Mouse (Mus musculus) embryo, embryonic 9.5 days (tissue): Measurements from ENCODE around the gene Dhx57.
"Not testable (repeated sequence)": the region's sequence is repeated elsewhere in the genome, so short reads cannot be mapped to it uniquely, and the experiment has no call there.

Source experiments
- DNase-seq: peaks from one replicate; pipeline ENCODE4 v3.0.0-alpha.2; 2017; ENCODE audit errors: extremely low spot score

Gene Dhx57

DNA sequence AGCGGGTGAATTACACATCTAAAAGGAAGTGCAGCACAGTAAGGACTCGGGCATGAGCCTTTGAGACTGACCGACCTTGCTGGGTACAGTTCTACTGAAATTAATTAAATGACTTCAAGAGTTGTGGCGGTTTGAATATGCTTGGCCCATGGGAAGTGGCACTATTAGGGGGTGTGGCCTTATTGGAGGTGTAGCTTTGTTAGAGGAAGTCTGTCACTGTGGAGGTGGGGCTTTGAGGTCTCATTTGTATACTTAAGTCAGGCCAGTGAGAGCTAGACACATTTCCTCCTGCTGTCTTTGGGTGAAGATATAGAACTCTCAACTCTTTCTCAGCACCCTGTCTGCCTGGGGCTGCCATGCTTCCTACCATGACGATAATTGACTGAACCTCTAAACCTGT is 35.9 kb downstream of the Dhx57 start:
- no peak for DNase-seq

DNA sequence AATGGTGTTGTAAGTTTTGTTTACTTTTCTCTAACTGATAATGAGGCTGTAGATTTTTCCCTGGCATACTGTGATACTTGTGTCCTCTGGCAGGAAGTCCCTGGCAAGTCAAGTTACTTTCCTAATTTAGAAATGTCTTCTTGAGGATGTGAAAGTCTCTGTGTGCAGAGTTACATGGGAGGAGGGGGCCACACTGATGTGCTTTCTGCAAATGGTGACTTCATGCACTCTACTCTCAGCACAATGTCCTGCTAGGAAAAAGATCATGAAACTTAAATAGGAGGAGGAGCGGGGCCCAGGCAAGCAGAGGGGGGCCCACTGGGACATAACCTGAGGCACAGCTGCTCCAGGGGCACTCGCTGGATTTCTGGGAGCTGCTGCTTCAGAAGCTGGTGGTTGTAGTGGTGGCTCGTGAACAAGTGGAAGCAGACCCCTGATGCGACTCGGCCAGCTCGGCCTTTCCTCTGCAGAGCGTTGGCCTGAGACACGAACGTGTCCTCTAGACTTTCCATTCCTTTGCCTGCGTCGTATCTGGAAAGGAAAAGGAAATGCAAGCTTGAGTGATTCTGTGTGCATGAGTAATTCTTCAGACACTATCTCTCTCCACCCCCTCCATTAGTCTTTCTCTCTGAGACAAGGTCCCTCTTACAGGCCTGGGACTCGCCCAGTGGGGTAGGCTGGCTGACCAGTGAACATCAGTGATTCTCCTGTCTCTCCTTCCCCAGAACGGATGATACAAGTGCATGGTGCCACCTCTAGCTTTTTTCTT is 37.3 kb downstream of the Dhx57 start:
- no peak for DNase-seq

DNA sequence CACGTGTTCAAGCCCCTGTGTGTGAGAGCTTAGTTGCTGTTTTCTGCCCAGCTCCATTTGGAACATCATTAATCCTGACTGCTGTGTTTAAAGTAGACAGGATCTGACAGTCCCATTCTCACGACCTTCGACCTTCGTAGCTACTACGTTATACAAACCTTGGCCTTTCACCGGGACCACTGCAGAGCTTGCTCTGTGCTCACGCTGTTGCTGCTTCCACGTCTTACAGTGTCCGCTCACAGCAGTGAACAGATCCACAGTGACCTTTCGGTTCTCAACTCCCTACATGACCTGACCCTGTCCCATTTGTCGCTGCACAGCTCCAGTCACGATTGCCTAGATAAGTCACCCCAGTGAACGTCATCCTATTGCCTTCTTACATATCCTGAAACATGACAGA is 47.2 kb downstream of the Dhx57 start:
- DNase-seq: peak; percentile 31

DNA sequence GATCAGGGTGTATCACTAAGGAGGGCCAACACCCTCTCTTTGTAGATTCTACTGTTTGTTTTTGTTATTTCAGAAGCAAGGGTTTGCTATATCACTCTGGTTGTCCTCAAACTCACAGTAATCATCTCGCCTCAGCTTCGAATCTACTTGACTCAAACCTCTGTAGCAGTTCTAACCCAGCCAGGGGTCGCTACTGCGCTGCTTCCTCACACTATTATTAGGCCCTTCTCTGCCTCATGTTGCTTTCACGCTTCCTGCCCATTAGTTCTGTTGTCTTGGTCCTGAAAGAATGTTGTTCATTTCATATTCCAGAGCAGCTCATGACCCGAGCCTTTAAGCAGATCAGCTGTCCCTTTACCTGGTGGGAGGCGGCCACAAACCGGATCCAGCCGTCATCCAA is 48.7 kb downstream of the Dhx57 start:
- no peak for DNase-seq

DNA sequence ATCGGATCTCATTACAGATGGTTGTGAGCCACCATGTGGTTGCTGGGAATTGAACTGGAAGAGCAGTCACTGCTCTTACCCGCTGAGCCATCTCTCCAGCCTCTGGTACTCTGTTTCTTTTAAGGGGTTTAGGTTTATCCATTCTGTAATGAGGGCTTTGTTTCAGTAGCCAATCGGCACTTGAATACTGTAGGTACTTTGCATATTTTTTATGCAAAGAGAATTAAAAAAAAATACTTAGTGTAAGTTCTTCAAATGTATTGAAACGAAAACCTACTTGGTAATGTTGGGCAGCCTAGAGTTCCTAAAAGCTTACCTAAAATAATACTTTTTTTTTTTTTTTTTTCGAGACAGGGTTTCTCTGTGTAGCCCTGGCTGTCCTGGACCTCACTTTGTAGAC is 52.8 kb downstream of the Dhx57 start:
- DNase-seq: no peak

DNA sequence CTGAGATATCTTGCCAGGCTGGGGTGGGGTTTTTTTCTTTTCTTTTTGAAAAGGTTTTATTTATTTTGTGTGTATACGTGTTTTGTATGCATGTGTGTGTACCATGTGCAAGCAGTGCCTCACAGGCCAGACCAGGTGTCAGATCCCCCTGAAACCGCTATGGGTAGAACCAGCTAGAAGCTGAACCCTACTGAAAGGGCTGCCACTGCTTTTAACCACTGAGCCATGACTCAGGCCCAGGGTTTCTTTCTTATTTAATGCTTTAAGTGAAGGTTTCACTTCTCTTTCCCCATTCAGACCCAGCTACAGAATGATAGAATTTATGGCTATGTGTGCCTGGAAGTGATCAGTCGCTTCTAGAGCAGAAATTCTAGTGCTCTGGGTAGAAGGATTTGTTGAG is 53.5 kb downstream of the Dhx57 start:
- no peak for DNase-seq

DNA sequence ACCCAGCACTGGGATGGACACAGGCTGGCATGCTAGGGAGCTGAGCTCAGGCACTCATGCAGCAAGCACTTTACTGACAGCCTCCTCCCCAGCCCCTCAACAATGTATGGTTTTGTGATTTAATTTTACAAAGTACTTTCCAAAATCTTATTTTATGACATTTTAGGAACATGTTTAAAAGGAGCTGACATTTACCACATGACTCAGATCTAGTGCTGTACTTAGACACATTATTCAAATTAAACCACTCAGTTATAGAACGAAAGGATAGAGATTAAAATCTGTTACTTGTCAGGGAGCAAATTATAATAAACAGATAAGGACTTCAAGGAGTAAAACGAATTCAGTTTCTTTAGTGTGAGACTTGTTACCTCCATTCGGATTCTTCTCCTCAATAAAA is 54.8 kb downstream of the Dhx57 start:
- no peak for DNase-seq

DNA sequence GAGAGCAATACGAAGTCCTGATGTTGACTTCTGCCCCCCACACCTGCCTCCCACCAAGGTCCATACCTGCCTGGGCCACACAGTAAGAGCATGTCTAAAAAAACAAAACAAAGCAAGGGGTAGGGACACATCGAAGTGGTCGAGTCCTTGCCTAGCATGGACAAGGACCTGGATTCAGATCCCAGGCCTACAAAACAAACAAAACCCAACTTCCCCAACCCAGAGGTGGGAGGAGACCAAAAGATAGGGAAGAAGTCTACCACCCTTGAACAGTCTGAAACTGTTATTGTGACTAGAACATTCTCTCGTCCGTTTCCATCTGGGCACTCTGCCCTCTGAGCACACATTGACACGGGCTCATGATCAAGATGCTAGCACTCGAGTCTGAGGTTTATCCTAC is 55.9 kb downstream of the Dhx57 start:
- DNase-seq: no peak

DNA sequence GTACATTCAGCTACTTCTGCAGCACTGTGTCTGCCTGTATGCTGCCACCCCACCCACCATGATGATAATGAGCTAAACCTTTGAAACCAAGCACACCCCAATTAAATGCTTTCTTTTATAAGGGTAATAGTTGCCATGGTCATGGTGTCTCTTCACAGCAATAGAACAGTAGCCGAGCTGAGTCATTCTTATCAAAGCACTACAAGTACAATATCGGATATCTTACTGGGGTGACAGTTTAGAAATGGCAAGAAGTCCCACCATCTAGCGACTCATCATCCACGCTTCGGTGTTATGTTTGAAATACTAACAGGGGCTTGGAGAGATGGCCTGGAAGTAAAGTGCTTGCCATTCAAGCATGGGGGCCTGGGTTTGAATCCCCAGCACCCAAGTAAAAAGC is 56.4 kb downstream of the Dhx57 start:
- no peak for DNase-seq

DNA sequence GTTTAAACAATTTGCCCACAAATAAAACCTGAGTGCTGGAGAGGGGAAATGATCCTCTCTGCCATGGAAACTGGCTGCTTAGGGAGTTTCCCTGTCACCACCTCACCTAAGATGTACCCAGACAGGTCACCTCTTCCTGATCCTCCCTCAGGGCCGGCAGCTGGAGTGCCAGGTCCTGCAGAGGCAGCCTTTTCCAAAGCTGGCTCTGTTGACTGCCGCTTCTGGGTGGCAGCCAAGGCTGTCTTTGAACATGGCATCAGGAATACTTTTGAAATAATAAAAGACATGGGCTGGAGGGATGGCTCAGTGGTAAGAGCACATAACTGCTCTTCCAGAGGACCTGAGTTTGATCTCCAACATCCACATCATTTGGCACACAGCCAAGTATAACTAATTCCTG is 60.9 kb downstream of the Dhx57 start:
- DNase-seq: no peak

DNA sequence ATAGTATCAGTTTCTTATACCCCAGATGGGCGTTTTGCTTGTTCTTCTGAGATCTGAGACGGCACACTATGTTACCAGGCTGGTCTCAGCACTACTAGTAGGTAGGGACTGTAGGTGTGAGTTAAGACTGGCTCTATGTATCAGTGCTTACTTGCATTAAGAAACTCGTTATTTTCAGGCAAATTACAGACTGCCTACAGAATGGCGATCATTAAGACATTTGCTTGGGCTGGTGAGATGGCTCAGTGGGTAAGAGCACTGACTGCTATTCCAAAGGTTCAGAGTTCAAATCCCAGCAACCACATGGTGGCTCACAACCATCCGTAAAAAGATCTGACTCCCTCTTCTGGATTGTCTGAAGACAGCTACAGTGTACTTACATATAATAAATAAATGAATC is 65.1 kb downstream of the Dhx57 start:
- not testable (repeated sequence) for DNase-seq

DNA sequence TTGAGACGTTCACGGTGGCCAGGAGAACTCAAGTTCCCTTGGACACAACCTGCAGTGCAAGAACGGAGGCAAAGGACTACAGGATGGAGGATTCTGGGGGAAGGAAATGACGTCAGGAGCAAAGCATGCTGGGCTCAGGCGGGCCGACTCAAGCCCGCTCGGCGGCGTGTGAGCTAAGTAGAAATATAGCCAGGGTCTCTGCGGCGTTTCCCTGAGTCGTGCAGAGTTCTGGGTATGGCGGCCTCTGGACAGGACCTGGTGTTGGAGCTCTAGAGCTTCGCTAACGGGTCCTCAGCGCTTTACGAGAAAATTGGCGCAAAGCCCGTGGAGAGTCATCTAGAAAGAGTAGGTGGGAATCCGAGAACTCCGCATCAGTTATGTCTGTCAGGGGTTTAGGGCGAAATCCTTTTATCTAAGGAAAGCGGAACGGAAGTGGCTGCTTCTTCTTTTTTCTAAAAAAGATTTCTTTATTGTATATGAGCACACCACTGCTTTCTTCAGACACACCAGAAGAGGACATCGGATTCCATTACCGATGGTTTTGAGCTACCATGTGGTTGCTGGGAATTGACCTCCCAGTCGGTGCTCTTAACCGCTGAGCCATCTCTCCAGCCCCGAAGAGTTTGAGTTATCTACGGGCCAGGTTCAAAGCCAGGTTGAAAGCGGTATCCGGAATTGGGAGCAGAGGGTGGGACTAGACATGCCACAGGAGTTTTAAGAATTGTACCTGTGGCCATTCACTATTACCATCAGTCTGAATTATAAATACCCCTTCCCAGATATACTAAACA is 65.8 kb downstream of the Dhx57 start, which contains the start of gene Gemin6:
TSS of gene Gemin6 (plus strand) at position 116 of the 791 bp plus-strand sequence.
- DNase-seq: peak; percentile 89

DNA sequence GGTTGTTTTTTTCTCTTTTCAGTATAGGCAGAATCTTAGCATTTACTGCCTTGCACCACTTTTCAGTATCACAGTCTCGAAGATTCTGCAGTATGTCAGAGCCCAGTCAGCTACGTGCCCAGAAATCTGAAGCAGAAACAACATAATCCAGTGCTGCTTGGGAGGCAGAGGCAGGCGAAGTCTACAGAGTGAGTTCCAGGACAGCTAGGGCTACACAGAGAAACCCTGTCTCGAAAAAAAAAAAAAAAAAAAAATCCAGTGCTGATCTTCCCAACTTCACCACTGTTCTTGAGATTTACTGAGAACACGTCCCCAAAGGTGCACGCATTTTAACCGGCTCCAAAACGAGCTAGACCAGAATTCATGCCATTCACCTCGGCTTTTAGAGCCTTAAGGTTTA is 66.4 kb downstream of the Dhx57 start:
- no peak for DNase-seq

DNA sequence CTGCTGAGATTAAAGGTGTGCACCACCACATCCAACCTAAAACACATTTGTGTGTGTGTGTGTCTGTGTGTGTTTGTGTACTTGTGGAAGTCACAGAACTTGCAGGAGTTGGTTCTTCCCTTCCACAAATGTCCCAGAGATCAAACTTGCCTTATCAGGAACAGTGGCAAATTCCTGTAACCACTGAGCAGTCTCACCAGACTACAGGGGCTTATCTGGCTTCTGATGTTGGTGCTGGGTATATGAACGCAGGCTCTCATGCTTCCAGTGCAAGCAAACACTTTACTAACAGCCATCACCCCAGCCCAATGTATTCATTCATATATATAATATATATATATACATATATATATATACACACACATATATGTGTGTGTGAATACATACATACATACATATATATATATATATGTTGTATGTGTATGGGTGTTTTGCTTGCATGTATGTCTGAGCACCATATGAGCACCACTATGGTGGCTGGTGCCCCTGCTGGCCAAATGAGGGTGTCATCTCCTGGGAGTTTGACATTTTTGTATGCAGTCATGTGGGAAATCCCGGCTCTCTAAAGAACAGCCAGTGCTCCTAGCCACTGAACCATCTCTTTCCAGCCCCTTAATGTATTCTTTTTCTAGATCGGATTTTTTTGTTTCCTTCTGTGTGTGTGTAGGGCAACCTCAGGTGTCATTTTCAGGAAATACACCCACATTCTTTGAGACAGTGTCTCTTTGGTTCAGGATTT is 68.2 kb downstream of the Dhx57 start:
- no peak for DNase-seq

DNA sequence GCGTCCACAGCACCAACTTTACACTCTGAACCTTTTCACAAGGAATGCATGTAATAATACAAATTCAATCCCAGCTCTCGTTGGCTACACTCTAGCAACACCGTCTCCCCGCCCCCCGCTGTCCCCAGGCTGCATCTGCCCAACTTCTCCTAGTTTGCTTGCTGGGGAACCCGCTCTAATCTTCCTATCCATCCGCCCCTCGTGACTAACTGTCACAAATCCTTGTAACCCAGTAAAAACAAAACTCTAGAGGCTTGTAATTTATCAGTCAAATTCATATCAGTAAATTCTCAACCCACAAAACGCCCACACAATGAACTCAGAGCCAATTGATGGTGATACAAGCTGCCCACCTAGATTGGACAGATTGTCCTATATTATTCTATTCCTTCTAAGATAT is 69.1 kb downstream of the Dhx57 start:
- DNase-seq: no peak

DNA sequence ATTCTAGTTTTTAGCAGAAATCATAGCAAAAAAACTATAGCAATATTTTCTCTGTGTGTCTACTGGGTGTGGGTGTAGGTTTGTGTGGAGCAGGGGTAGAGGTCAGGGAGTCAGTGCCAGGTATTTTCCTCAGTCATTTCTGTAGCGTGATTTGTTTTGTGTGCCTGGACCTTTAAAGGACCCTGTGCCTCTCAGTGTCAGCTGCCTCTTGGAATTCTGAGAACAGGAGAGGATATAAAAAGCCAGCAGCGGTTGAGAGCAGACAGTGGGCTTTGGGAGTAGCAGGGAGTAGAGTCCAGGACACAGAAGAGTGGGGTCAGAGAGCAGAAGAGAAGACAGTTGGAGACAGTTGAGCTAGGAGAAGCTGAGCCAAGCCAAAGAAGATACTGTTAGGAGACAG is 70.1 kb downstream of the Dhx57 start:
- no peak for DNase-seq

DNA sequence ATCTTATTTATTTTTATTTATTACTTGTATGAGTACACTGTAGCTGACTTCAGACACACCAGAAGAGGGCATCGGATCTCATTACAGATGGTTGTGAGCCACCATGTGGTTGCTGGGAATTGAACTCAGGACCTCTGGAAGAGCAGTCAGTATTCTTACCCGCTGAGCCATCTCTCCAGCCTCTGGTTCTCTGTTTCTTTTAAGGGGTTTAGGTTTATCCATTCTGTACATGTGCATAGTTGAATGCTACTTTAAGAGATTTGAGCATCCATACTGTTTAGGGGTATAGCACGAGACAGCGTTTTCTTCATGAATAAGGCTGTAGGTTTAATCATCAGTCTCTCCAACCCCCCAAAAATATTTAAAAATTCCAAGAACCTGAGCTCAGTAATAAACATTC is 76.3 kb downstream of the Dhx57 start:
- DNase-seq: not testable (repeated sequence)

DNA sequence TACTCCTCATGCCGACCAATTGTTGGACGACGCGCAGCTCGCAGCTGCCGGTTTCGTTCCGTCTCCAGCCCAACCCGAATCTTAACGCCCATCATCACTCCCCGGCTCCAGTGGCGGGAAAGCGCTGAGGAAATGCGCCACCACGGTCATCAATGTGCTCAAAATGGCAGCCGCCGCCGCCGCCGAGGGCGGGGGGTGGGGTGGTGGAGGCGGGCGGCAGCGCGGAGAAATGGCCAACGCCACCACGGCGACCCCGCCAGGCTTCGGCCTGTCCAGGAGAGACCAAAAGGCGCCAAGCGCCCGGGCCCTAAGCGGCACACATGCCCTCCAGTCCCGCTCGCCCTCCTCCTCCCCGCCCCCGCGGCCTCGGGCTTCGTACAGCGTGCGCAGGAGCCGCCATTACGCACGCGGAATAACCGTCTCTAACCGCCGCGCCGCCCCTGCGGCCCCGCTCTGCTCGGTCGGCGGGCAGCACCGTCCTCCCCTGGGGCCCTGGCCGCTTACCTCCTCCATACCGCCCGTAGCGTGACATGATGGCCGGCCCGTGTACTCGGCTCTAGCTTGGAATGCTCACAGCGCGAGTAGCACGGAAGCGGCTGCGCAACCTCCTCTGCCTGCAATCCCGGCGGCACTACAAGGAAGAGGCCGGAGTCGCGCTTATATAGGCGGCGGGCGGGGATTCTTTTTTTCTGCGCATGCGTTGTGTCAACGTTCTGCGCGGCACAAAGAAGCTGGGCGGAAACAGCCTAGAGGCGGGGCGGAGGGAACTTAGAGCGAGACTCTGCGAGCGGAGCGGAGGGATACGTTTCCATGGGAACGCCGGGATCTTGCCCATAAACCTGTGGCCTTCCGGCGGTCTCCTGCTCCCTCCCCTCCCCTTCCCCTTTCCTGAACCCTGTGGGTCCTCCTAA is 83.3 kb downstream of the Dhx57 start, which contains the start of the genes Srsf7 and Ttc39d:
TSS of gene Srsf7 (minus strand) at position 637 of the 911 bp plus-strand sequence.
TSS of gene Ttc39d (plus strand) at position 790 of the 911 bp plus-strand sequence.
- peak; percentile 99 for DNase-seq

DNA sequence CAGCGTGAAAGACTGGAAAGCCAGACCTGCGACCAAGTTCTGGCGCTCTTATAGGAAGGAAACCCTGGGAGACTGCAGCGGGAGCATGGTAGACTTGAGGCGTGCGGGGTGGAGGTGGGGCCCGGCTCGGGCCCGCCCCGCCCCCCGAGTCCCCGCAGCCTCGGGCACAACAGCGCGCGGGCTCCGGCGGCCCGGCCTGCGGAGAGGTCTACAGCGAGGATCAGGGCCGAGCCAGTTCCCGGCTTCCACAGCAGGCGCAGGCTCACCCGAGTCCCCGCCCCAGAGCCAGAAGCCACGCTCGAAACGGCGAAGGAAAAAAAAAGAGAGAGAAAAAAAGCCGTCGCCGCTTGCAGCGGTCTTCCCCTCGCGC is 84.0 kb downstream of the Dhx57 start:
- DNase-seq: peak; percentile 53

DNA sequence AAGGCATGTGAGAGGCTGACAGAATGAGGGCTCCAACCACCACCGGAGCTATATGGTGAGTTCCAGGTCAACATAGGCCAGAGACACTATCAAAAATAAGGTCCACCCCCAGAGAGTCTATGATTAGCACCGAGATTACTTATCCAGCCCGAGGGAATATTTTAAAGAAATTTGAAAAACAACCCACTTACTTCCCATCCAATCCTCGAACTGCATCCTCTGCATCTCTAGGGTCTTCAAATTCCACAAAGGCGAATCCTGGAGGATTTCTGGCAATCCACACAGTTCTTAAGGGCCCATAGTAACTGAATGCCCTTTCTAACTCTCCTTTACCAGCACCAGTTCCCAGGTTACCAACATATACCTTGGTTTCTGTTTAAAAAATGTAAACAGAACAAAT is 84.6 kb downstream of the Dhx57 start:
- DNase-seq: no peak

DNA sequence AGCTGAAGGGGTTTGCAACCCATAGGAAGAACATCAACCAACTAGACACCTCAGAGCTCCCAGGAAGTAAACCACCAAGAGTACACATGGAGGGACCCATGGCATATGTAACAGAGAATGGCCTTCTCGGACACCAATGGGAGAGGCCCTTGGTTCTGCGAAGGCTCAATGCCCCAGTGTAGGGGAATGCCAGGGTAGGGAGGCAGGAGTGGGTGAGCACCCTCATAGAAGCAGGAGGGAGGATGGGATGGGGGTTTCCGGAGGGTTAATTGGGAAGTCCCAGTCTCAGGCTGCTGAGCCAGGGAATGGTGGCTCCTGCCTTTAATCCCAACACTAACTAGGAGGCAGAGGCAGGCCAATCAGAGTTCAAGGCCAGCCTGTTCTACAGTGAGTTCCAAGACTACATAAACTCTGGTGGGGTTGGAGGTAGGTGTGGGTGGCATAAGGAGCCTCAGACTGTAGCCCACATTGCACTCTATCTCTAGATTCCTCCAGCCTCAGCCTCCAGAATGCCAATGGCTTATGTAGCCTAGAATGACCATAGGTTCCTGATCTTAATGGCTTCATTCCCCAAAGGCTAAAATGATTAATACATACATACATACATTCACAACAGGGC is 91.0 kb downstream of the Dhx57 start:
- DNase-seq: no peak
